Mouse (Mus musculus): Measurements from ENCODE around the gene Sdcbp2. TPM values are rescaled to one million over a fixed set of nuclear protein-coding genes. Genes with fewer than 3 reads are reported as not detected.

The Sdcbp2 gene
- polyA plus RNA-seq, 1 experiment from 2014 or later: 1.1 TPM

DNA sequence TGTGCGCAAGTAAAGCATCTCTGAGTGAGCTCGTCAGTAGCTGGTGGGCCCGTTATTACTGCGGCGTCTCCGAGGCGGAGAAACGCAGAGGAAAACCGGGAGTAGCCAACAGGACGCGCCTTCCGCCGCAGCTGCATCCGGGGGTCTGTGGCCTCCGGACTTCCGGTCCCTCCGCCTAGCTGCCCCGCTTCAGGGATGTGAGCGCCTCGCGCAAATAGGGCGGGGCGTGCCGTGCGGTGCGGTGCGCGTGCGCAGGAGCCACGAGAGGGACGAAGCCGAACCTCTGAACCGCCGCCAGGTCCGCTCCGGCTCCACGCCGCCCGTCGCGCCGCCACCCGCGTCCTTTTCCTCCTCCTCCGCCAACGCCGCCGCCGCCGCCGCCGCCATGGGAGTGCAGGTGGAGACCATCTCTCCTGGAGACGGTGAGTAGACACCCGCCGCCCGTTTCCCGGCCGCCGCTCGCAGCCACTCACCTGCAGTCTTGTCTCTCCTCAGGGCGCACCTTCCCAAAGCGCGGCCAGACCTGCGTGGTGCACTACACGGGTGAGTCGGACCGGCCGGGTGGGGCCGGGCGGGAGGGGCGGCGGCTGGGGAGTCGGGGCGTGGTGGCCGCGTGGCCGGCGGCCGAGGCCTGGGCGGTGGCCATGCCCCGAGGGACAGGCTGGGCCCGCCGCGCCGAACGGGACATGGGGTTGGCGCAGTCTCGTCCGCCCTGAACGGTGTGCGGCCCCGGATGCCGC lies 29.9 kb upstream of the Sdcbp2 start, which contains the start of gene Fkbp1a:
Fkbp1a (plus strand) TSS at position 161 of the 740 bp plus-strand sequence.
- under 1% methylated on average over 70 of the region's 93 CpGs for WGBS
- Histone ChIP-seq H3K4me3 (peak within 1 kb of the TSS; percentile 70), H3K4me2 (peak within 1 kb of the TSS; percentile 65), H3K9me3 (no peaks in the 10 kb centered on the region), H3K27ac (peak within 1 kb of the TSS; percentile 91), H3K36me3 (peaks cover 32% of the 10 kb centered on the region), H3K27me3 (no peaks in the 10 kb centered on the region), H3K4me1 (peaks cover 35% of the 10 kb centered on the region), H3K9ac (peak within 1 kb of the TSS; percentile 71)
- peak; percentile 96 for ATAC-seq (ENCODE audit: borderline replicate concordance, extremely low read depth, low FRiP score, low TSS enrichment)

DNA sequence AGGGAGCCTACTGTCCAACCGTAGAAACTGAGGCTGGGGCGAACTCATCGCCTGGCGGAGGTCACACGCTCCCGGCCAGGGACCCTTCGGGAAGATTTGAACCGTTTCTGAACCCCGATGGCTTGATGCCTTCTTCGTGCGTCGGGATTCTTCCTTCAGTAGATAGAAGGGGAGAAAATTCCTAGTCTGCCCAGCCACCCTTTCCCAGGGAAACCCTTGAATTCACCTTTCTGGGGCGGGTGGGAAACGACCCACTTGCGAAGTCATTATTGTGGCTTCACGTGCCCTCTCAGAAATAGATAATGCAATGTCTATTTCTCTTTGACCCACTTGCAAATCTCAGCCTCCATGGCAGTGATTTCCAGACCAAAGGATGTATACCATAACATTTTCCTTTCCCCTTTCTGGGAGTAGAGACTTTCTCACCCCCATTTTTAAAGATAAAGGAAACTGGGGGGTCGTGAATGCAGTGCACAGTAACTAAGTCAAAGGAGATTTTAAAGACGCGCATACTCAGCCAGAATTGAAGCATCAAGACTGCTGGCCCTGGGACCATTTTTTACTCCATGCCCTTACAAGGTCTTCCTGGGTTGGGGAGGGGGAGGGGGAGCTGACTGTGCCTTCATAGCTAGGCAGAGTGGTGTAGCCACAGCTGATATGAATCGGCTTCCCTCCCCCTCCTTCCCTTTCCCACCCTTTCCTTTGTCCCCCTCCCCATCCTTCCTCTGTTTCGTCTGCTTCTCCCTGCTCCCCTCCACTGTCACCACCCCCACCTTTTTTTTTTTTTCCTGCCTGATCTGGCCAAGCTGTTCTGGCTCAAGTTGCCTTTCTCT lies 29.1 kb upstream of the Sdcbp2 start:
- H3K4me2 ChIP-seq: peak overlapping the region; percentile 65
- H3K4me3 ChIP-seq: peak overlapping the region; percentile 70
- WGBS: under 1% methylated on average over 21 of the region's 21 CpGs
- peak overlapping the region; percentile 71 for H3K9ac ChIP-seq
- no peaks in the 10 kb centered on the region for H3K27me3 ChIP-seq
- peak; percentile 53 for ATAC-seq (ENCODE audit: borderline replicate concordance, extremely low read depth, low FRiP score, low TSS enrichment)
- H3K36me3 ChIP-seq: peaks cover 39% of the 10 kb centered on the region
- peak overlapping the region; percentile 91 for H3K27ac ChIP-seq
- H3K4me1 ChIP-seq: peaks cover 38% of the 10 kb centered on the region
- H3K9me3 ChIP-seq: no peaks in the 10 kb centered on the region

DNA sequence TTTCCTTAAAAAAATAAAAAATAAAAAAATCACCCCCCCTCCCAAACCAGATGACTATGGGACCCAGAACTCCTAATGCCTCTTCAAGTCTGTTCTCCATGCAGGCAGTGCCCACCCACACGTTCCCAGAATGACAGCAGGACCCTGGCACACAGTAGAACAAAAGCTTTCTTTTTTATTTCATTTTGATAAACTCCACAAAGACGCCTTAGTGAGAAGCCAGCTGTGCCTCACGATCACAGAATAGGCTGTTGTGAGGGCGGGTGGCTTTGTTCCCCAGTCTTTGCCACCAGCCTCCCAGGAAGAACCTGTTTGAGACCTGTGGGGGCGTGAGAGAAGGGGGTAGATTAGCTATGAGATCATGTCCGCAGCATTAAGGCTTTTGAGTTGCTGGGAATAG lies 27.7 kb upstream of the Sdcbp2 start:
- Histone ChIP-seq H3K27me3 (no peaks in the 10 kb centered on the region), H3K27ac (no peak overlapping the region), H3K9me3 (no peaks in the 10 kb centered on the region), H3K9ac (no peak overlapping the region; the same call in 1 of the 2 replicates), H3K4me3 (peak overlapping the region; percentile 70), H3K4me1 (peaks cover 38% of the 10 kb centered on the region), H3K36me3 (peaks cover 46% of the 10 kb centered on the region), H3K4me2 (peak overlapping the region; percentile 65)
- no peak for ATAC-seq (ENCODE audit: borderline replicate concordance, extremely low read depth, low FRiP score, low TSS enrichment)
- 56% methylated on average over 6 of the region's 6 CpGs for WGBS

DNA sequence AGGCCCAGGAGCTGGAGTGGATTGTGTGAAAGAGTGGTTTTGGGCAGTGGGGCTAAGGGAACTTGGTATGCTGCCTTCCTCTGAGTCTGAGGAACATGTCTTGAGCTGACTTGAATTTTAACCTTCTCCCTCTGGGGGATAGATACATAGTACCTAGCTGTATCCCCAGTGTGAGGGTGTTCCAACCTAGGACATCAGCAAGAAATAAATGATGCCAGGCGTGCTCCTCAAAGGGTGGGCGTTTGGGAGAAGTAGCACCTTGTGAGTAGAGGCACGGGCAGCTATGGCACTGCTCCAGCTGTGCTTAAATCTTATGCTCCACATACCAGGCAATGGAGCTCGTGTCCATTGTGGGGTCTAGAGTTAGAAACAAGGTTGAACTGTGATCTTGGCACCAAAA lies 25.9 kb upstream of the Sdcbp2 start:
- H3K36me3 ChIP-seq: peaks cover 64% of the 10 kb centered on the region
- H3K9ac ChIP-seq: no peak overlapping the region
- no peak overlapping the region for H3K4me3 ChIP-seq
- no peak for ATAC-seq (ENCODE audit: borderline replicate concordance, extremely low read depth, low FRiP score, low TSS enrichment)
- H3K4me2 ChIP-seq: no peak overlapping the region
- whole genome bisulfite sequencing: 76% methylated on average over 4 of the region's 4 CpGs
- peaks cover 31% of the 10 kb centered on the region for H3K4me1 ChIP-seq
- H3K27ac ChIP-seq: no peak overlapping the region
- no peaks in the 10 kb centered on the region for H3K9me3 ChIP-seq
- H3K27me3 ChIP-seq: no peaks in the 10 kb centered on the region

DNA sequence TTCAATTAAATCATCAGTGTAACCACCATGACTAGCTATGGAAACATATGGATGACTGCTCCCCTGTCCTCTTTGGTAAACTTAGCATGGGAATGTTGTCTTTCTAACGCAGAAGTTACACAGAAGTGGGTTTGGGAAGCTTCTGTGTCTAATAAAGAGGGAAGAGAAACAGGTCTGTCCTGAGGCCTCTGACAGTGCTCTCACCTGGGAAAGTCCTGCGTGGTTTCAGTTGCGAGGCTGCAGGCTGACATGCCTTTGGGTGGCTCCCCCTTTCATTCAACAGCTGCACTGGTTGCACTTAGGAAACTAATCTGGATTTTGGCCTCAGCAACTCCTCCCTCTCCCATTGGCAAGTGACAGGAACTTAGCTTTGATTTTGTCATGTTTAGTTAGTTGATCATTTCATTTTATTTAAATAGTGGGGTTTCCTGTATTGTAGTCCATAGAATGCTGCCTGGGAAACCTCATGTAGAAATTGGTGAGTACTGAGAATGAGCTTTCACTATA lies 22.8 kb upstream of the Sdcbp2 start:
- no peak overlapping the region for H3K9ac ChIP-seq

DNA sequence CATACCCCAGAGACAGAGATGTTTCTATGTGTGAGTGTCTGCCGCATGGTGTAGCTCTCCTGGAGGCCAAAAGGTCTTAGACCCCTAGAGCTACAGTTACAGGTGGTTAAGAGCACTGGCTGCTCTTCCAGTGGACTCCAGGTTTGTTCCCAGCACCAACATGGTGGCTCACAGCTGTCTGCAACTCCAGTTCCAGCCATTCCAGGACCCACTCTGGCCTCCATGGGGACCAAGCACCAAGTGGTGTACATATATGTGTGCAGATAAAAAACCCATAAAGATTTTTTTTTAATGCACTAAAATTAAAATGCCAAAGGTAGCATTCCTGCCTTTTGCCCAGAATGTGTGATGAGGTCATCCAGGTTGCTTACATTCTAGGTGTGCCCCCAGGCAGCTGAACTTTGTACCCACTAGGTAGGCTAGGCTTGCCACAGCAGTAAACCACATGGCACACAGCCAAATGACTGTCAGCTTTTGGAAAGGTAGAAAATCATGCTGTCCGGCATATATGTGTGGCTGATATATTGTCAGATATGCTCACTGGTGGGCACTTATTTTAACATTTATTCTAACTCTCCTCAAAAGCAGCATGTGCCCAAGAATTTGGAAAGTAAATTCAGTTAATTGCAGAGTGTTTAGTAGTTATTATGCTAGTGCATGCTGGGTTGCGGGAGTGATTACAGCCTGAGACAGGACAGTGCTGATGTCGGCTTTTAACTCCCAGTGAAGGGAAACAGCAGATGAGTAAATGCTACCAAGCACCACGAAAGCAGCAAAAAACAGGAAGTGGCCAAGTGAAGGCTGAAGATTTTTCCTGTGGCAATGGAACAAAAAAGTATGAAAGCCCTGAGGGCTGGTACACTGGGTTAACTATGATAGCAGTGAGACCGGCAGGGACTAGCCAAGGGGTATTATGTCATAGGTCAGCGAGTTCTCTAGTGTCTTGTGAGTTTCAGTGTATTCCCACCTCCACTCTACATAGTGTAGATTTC lies 9.2 kb upstream of the Sdcbp2 start:
- peaks cover 52% of the 10 kb centered on the region for H3K36me3 ChIP-seq
- no peak overlapping the region for H3K9ac ChIP-seq
- H3K4me1 ChIP-seq: no peaks in the 10 kb centered on the region
- no peak overlapping the region for H3K4me2 ChIP-seq
- 78% methylated on average over 7 of the region's 7 CpGs for WGBS
- no peaks in the 10 kb centered on the region for H3K9me3 ChIP-seq
- H3K4me3 ChIP-seq: no peak overlapping the region
- ATAC-seq (ENCODE audit: borderline replicate concordance, extremely low read depth, low FRiP score, low TSS enrichment): no peak
- no peaks in the 10 kb centered on the region for H3K27me3 ChIP-seq
- H3K27ac ChIP-seq: no peak overlapping the region

More for the DNA sequence above, 22.8 kb upstream of the Sdcbp2 start:
- Histone ChIP-seq H3K9me3 (no peaks in the 10 kb centered on the region), H3K4me1 (peaks cover 16% of the 10 kb centered on the region), H3K4me2 (no peak overlapping the region), H3K27me3 (no peaks in the 10 kb centered on the region), H3K27ac (no peak overlapping the region), H3K36me3 (peaks cover 84% of the 10 kb centered on the region), H3K4me3 (no peak overlapping the region)
- WGBS: 84% methylated on average over 3 of the region's 3 CpGs
- ATAC-seq (ENCODE audit: borderline replicate concordance, extremely low read depth, low FRiP score, low TSS enrichment): no peak

DNA sequence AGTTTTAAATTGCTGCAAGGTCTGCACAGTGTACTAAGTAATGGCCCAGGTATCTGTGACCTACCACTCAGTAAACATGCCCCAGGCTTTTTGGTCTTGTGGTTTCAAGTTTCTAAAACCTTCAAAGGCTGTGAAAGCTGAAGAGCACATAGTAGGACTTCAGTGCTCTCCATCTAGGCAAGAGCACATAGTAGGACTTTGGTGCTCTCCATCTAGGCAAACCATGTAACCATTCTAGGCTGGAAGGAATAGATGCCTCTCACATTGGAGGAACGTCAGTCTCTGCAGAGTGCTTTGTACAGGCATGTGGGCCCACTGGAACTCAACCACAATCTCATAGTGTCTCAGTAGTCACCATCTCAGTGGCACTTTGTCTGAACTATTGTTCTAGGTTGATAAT lies 8.4 kb upstream of the Sdcbp2 start:
- H3K9me3 ChIP-seq: no peaks in the 10 kb centered on the region
- no peak overlapping the region for H3K27ac ChIP-seq
- no peak overlapping the region for H3K4me3 ChIP-seq
- H3K4me2 ChIP-seq: no peak overlapping the region
- peaks cover 45% of the 10 kb centered on the region for H3K36me3 ChIP-seq
- no peaks in the 10 kb centered on the region for H3K27me3 ChIP-seq
- H3K9ac ChIP-seq: no peak overlapping the region
- WGBS: 83% methylated on average over 1 of the region's 1 CpGs
- no peaks in the 10 kb centered on the region for H3K4me1 ChIP-seq
- ATAC-seq (ENCODE audit: borderline replicate concordance, extremely low read depth, low FRiP score, low TSS enrichment): no peak

DNA sequence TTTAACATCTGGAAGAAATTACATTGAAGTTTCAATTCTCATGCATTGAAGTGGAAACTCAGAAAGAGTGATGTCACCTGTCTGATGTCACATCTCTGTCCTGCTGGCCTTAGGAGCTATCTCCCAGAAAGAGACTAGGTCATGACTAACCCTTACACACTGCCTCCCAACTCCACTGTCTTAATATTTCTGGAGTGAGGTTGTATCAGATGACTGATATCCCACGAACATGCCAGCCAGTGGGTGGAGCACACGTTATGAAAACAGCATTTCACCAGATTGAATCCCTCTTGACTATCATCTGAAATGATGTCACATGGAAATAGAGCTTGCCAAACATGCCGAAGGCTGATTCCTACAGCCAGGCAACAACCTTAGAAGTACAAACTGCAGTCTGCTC lies 7.4 kb upstream of the Sdcbp2 start:
- Histone ChIP-seq H3K9me3 (no peaks in the 10 kb centered on the region), H3K4me3 (no peak overlapping the region), H3K4me1 (no peaks in the 10 kb centered on the region), H3K27me3 (no peaks in the 10 kb centered on the region), H3K36me3 (peaks cover 36% of the 10 kb centered on the region), H3K4me2 (no peak overlapping the region), H3K27ac (no peak overlapping the region), H3K9ac (no peak overlapping the region)
- 53% methylated on average over 3 of the region's 3 CpGs for WGBS
- 0 out of 2 replicates have a peak, but pooled peaks have one; percentile 49 for ATAC-seq (ENCODE audit: borderline replicate concordance, extremely low read depth, low FRiP score, low TSS enrichment)

DNA sequence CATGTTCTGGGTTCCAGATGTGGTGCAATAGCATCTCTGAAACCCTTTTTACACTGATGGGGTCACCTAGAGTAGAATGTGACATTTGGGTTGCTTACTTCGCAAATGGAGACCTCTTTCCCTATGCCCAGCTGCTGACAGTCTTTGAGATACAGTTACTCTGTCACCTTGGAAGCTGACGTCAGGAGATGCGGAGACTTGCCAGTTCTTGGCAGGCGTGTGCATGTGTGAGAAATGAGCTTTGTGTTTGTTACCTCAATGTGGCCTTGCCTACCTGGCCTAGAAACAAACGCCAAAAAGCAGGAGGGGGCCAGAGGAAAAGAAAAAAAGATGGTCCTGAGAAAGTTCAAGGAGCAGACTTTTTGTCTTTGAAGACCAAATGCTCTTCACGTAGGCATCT lies 5.6 kb upstream of the Sdcbp2 start:
- no peak overlapping the region for H3K9ac ChIP-seq
- H3K4me2 ChIP-seq: no peak overlapping the region
- no peaks in the 10 kb centered on the region for H3K27me3 ChIP-seq
- no peak for ATAC-seq (ENCODE audit: borderline replicate concordance, extremely low read depth, low FRiP score, low TSS enrichment)
- H3K4me1 ChIP-seq: no peaks in the 10 kb centered on the region
- no peaks in the 10 kb centered on the region for H3K9me3 ChIP-seq
- WGBS: 78% methylated on average over 6 of the region's 6 CpGs
- peaks cover 19% of the 10 kb centered on the region for H3K36me3 ChIP-seq
- no peak overlapping the region for H3K27ac ChIP-seq
- no peak overlapping the region for H3K4me3 ChIP-seq

DNA sequence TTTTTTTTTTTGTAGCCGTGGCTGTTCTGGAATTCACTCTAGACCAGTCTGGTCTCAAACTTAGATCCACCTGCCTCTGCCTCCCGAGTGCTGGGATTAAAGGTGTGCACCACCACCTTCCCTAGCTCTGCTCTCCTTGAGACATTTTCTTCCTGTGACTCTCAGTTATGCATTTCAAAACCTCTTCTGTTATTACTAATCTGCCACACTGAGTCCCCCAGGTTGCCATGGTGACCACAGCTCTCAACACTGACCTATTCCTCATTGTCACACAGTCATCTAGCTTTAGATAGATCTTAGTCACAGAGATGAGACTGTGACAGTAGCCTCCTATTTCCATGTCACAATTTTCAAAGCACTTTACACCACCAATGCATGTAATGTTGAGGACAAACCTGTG lies 3.0 kb upstream of the Sdcbp2 start:
- no peak for ATAC-seq (ENCODE audit: borderline replicate concordance, extremely low read depth, low FRiP score, low TSS enrichment)
- Histone ChIP-seq H3K4me2 (no peak overlapping the region), H3K9ac (no peak overlapping the region), H3K4me1 (no peaks in the 10 kb centered on the region), H3K27ac (no peak overlapping the region), H3K27me3 (no peaks in the 10 kb centered on the region), H3K36me3 (peaks cover under 1% of the 10 kb centered on the region; the same call in 1 of the 2 replicates), H3K4me3 (no peak overlapping the region), H3K9me3 (no peaks in the 10 kb centered on the region)
- 71% methylated on average over 2 of the region's 2 CpGs for WGBS

DNA sequence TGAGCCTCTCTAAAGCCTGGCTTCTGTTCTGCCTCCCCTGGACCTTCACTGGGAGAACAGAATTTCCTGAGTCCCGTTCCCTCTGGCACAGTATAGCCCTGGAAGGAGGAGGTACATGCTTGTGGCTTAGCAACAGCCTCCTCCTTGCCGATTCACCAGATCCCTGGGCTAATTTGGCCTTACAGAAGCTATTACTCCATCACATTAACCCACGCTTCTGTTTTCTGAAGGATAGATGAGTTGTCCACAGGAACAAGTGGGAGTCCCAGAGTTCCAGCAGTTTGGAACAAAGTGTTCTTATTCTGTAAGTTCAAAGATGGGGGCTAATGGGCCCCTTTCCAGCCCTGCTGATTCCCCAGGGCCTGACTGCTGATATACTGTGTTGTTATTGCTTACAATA lies 1.2 kb downstream of the Sdcbp2 start:
- no peaks in the 10 kb centered on the region for H3K27me3 ChIP-seq
- no peaks in the 10 kb centered on the region for H3K9me3 ChIP-seq
- no peak overlapping the region for H3K4me3 ChIP-seq
- H3K36me3 ChIP-seq: no peaks in the 10 kb centered on the region
- no peak overlapping the region for H3K9ac ChIP-seq
- H3K4me1 ChIP-seq: peaks cover 13% of the 10 kb centered on the region
- WGBS: 77% methylated on average over 3 of the region's 3 CpGs
- ATAC-seq (ENCODE audit: borderline replicate concordance, extremely low read depth, low FRiP score, low TSS enrichment): no peak
- H3K27ac ChIP-seq: no peak overlapping the region
- H3K4me2 ChIP-seq: no peak overlapping the region
